Mouse (Mus musculus) left cerebral cortex, postnatal 25 days (tissue): ENCODE measurements around the gene Slc35g2. TPM values are rescaled to one million over a fixed set of nuclear protein-coding genes. Genes with fewer than 3 reads are reported as not detected.

ENCODE experiments used
- DNase-seq, 2 experiments: peaks; one replicate each; pipeline ENCODE4 v3.0.0; 2022; ENCODE audit warnings: low spot score in 2 of 2, mixed read lengths in 1 of 2
- intact Hi-C: fragments of 180-260 bp; cut with DNase I; formaldehyde crosslinking; loops from one replicate; pipeline ENCODE4 v1.15.1; 2025
- total RNA-seq, 2 experiments: library from RNA; stranded (reverse); gene quantifications; 2 replicates each; pipeline ENCODE4 v1.2.3; 2021

Slc35g2 gene
- total RNA-seq, 2 experiments from 2014 or later, result 19.0 to 19.1 TPM

GRCm38 (mm10) chr9:100507581-100507980 lies 63.3 kb downstream of the Slc35g2 start:
- no peak for DNase-seq
- intact Hi-C loops, result no loop called here

GRCm38 (mm10) chr9:100506652-100507051 lies 64.2 kb downstream of the Slc35g2 start:
- intact Hi-C loops, result no loop called here
- no peak for DNase-seq

- no peak for DNase-seq
- intact Hi-C loops, result no loop called here
Observed at GRCm38 (mm10) chr9:100505498-100505897, 65.4 kb downstream of the Slc35g2 start.

Other genes with a start within 250 kb of the Slc35g2 start
- under 1 TPM; 0.18 to 0.28 TPM for gene Il20rb, start 84.3 kb downstream of the Slc35g2 start, total RNA-seq
- 10 to 100 TPM; 37.8 to 38.0 TPM for gene Nck1, start 25.0 kb downstream of the Slc35g2 start, total RNA-seq
- gene Stag1, start 26.7 kb upstream of the Slc35g2 start, total RNA-seq, result 10 to 100 TPM; 42.3 to 49.7 TPM